Mouse (Mus musculus) gastrocnemius, postnatal 36 days (tissue): Measurements from ENCODE around the gene Sinhcaf. TPM values are rescaled to one million over a fixed set of nuclear protein-coding genes. Genes with fewer than 3 reads are reported as not detected.
A peak's percentile ranks its signal among the peaks of the same experiment; 100 is the strongest.

ENCODE experiments used
- DNase-seq, 2 experiments: peaks; one replicate each; pipeline ENCODE4 v3.0.0; 2022
- intact Hi-C: fragments of 180-260 bp; cut with DNase I; formaldehyde crosslinking; loops from one replicate; pipeline ENCODE4 v1.15.1; 2025
- total RNA-seq, 2 experiments: library from RNA; stranded (reverse); gene quantifications; 2 replicates each; pipeline ENCODE4 v1.2.3; 2021

Gene Sinhcaf
- total RNA-seq, 2 experiments from 2014 or later: 0.54 to 1.3 TPM

- peak; percentile 81 to 82 for DNase-seq
- intact Hi-C loops: no loop called here
Observed at GRCm38 (mm10) chr6:148895773-148896506, 50.3 kb downstream of the Sinhcaf start, which contains the start of gene Caprin2. Gene Caprin2, minus strand, starts transcription at chr6:148896237.

DNA sequence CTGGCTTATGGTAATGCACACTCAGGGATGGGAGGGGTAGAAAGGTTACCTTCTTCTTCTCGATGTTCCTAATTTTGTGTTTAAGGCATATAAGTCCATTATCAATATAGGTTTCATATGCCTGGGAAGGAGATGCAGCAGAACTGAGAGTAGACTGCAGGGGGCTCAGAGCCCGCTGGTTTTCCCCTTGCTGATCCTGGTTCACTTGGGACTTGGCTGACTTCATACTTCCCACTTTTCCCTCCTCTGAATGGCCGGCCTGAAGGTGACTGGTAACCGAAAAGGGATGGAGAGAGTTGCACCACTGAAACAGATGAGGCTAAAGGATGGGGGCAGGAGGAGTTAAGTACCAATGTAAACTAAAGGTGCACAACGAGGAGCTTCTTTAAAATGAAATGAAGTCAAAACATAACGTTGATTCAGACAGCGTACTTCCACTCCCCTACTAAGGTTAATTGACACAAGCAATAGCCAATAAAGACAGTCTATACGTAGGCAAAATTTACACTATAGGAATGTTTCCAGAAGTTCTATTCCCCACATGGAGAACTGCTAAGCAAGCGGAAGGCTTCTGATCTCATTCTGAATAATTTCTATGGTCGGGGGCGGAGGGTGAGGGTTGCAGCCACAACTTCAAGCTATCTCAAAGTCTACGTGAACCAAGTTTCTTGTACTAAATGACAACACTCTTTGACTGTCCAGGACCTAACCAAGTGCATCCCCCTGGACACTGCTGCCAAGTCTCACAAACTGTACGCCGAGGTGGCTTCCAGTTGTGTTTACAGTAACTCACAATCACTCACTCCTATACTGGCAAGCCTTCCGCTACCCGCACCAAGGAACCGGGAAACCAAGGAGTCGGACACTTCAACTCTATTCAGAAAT is 51.1 kb downstream of the Sinhcaf start:
- no peak for DNase-seq
- intact Hi-C loops: no loop called here

GRCm38 (mm10) chr6:148873911-148874310 is 72.4 kb downstream of the Sinhcaf start:
- no peak for DNase-seq
- intact Hi-C loops: no loop called here

Other genes with a start within 250 kb of the Sinhcaf start
- 10 to 100 TPM; 16.3 to 17.5 TPM for gene Ipo8, start 115.0 kb downstream of the Sinhcaf start, total RNA-seq
- 1 to 10 TPM; 3.3 to 5.0 TPM for gene Caprin2, start 50.2 kb downstream of the Sinhcaf start, total RNA-seq
- 1 to 10 TPM; 4.7 to 5.1 TPM for gene Dennd5b, start 155.2 kb upstream of the Sinhcaf start, total RNA-seq
- gene Gm10203, start 183.7 kb upstream of the Sinhcaf start, total RNA-seq: not detected
- 10 to 100 TPM in 1 of 2 experiments, 1 to 10 TPM in 1; 9.6 to 14.6 TPM for gene Etfbkmt, start 193.4 kb upstream of the Sinhcaf start, total RNA-seq
- gene Amn1, start 242.2 kb upstream of the Sinhcaf start, total RNA-seq: 10 to 100 TPM in 1 of 2 experiments, 1 to 10 TPM in 1; 9.6 to 10.2 TPM